Mouse (Mus musculus): ENCODE results near the gene Lrmp. TPM values are rescaled to one million over a fixed set of nuclear protein-coding genes. Genes with fewer than 3 reads are reported as not detected.
"Not testable (repeated sequence)": the region's sequence is repeated elsewhere in the genome, so short reads cannot be mapped to it uniquely, and the experiment has no call there.

Lrmp gene
- polyA plus RNA-seq, 1 experiment from 2014 or later: 0.75 TPM

GRCm38 (mm10) chr6:145127652-145128051, 12.2 kb downstream of the Lrmp start:
- Histone ChIP-seq H3K4me2 (ENCODE audit: low read length) (no peak overlapping the region), H3K27ac (ENCODE audit: low read length) (no peak overlapping the region), H3K36me3 (ENCODE audit: control insufficient read depth, insufficient read depth, low read length) (no peaks in the 10 kb centered on the region), H3K27me3 (ENCODE audit: control insufficient read depth, insufficient read depth, low read depth, low read length) (no peaks in the 10 kb centered on the region), H3K4me3 (ENCODE audit: low read depth, low read length) (no peak overlapping the region), H3K4me1 (ENCODE audit: control insufficient read depth, insufficient read depth, low read length) (no peaks in the 10 kb centered on the region), H3K9me3 (replicated peaks; ENCODE audit: control insufficient read depth, low read length, poor library complexity, severe bottlenecking) (no peaks in the 10 kb centered on the region), H3K9ac (ENCODE audit: low read depth, low read length) (no peak overlapping the region)
- ATAC-seq: no peak
- 95% methylated on average over 3 of the region's 3 CpGs for WGBS

- Histone ChIP-seq H3K4me2 (ENCODE audit: low read length) (no peak overlapping the region), H3K27me3 (ENCODE audit: control insufficient read depth, insufficient read depth, low read depth, low read length) (no peaks in the 10 kb centered on the region), H3K4me1 (ENCODE audit: control insufficient read depth, insufficient read depth, low read length) (no peaks in the 10 kb centered on the region), H3K4me3 (ENCODE audit: low read depth, low read length) (no peak overlapping the region), H3K36me3 (ENCODE audit: control insufficient read depth, insufficient read depth, low read length) (no peaks in the 10 kb centered on the region), H3K9me3 (replicated peaks; ENCODE audit: control insufficient read depth, low read length, poor library complexity, severe bottlenecking) (no peaks in the 10 kb centered on the region), H3K9ac (ENCODE audit: low read depth, low read length) (no peak overlapping the region), H3K27ac (ENCODE audit: low read length) (no peak overlapping the region)
- WGBS: 85% methylated on average over 4 of the region's 4 CpGs
- no peak for ATAC-seq
Observed at GRCm38 (mm10) chr6:145129563-145129962, 14.1 kb downstream of the Lrmp start.

DNA sequence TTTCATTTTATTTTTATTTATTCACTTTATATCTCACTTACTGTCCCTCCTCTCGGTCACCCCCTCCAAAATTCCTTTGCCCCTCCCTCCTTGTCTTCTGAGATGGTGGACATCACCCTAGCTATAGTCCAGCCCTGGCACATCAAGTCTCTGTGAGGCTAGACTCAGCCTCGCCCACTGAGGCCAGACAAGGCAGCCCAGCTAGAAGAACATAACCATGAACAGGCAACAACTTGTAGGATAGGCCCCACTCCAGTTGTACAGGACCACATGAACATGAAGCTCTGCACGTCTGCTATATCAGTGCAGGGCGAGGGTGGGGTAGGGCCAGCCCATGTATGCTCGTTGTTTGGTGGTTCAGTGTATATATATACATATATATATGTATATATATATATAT, 16.5 kb downstream of the Lrmp start:
- Histone ChIP-seq H3K9me3 (replicated peaks; ENCODE audit: control insufficient read depth, low read length, poor library complexity, severe bottlenecking) (no peaks in the 10 kb centered on the region), H3K4me1 (ENCODE audit: control insufficient read depth, insufficient read depth, low read length) (no peaks in the 10 kb centered on the region), H3K27ac (ENCODE audit: low read length) (no peak overlapping the region), H3K4me3 (ENCODE audit: low read depth, low read length) (no peak overlapping the region), H3K4me2 (ENCODE audit: low read length) (no peak overlapping the region), H3K27me3 (ENCODE audit: control insufficient read depth, insufficient read depth, low read depth, low read length) (no peaks in the 10 kb centered on the region), H3K36me3 (ENCODE audit: control insufficient read depth, insufficient read depth, low read length) (no peaks in the 10 kb centered on the region), H3K9ac (ENCODE audit: low read depth, low read length) (no peak overlapping the region)
- no peak for ATAC-seq
- whole genome bisulfite sequencing: 91% methylated on average over 5 of the region's 5 CpGs

GRCm38 (mm10) chr6:145132969-145133368, 17.5 kb downstream of the Lrmp start:
- not testable (repeated sequence) for H3K4me2 ChIP-seq (ENCODE audit: low read length); H3K9ac ChIP-seq (ENCODE audit: low read depth, low read length); H3K4me1 ChIP-seq (ENCODE audit: control insufficient read depth, insufficient read depth, low read length); H3K27ac ChIP-seq (ENCODE audit: low read length); ATAC-seq; H3K36me3 ChIP-seq (ENCODE audit: control insufficient read depth, insufficient read depth, low read length); H3K9me3 ChIP-seq (replicated peaks; ENCODE audit: control insufficient read depth, low read length, poor library complexity, severe bottlenecking); H3K4me3 ChIP-seq (ENCODE audit: low read depth, low read length); H3K27me3 ChIP-seq (ENCODE audit: control insufficient read depth, insufficient read depth, low read depth, low read length)
- WGBS: 80% methylated on average over 5 of the region's 5 CpGs

DNA sequence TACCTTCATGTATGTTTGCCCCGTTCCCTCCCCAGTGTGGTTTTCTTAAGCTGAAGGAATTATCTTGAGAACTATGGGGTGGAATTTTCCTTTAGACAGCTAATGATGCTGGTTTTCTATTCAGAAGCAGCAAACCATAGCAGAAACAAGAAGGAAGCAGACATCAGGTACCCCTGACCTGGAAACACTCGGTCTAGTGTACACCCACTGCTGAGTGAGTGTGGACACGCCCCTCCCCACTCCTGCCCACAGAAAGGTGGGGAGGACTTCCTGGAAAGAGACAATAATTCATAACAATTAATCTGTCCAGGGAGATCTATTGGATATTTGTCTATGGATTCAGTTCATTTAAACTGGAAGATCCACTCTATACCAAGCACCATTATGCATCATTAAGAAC, 19.8 kb downstream of the Lrmp start:
- Histone ChIP-seq H3K36me3 (ENCODE audit: control insufficient read depth, insufficient read depth, low read length) (no peaks in the 10 kb centered on the region), H3K4me2 (ENCODE audit: low read length) (no peak overlapping the region), H3K27ac (ENCODE audit: low read length) (no peak overlapping the region), H3K4me3 (ENCODE audit: low read depth, low read length) (no peak overlapping the region), H3K27me3 (ENCODE audit: control insufficient read depth, insufficient read depth, low read depth, low read length) (no peaks in the 10 kb centered on the region), H3K4me1 (ENCODE audit: control insufficient read depth, insufficient read depth, low read length) (no peaks in the 10 kb centered on the region), H3K9ac (ENCODE audit: low read depth, low read length) (no peak overlapping the region), H3K9me3 (replicated peaks; ENCODE audit: control insufficient read depth, low read length, poor library complexity, severe bottlenecking) (no peaks in the 10 kb centered on the region)
- ATAC-seq: no peak
- 73% methylated on average over 3 of the region's 3 CpGs for WGBS

GRCm38 (mm10) chr6:145135804-145136203, 20.4 kb downstream of the Lrmp start:
- Histone ChIP-seq H3K27me3 (ENCODE audit: control insufficient read depth, insufficient read depth, low read depth, low read length) (no peaks in the 10 kb centered on the region), H3K9me3 (replicated peaks; ENCODE audit: control insufficient read depth, low read length, poor library complexity, severe bottlenecking) (no peaks in the 10 kb centered on the region), H3K27ac (ENCODE audit: low read length) (no peak overlapping the region), H3K4me2 (ENCODE audit: low read length) (no peak overlapping the region), H3K9ac (ENCODE audit: low read depth, low read length) (no peak overlapping the region), H3K4me3 (ENCODE audit: low read depth, low read length) (no peak overlapping the region), H3K36me3 (ENCODE audit: control insufficient read depth, insufficient read depth, low read length) (no peaks in the 10 kb centered on the region), H3K4me1 (ENCODE audit: control insufficient read depth, insufficient read depth, low read length) (no peaks in the 10 kb centered on the region)
- no peak for ATAC-seq
- 84% methylated on average over 9 of the region's 9 CpGs for WGBS

DNA sequence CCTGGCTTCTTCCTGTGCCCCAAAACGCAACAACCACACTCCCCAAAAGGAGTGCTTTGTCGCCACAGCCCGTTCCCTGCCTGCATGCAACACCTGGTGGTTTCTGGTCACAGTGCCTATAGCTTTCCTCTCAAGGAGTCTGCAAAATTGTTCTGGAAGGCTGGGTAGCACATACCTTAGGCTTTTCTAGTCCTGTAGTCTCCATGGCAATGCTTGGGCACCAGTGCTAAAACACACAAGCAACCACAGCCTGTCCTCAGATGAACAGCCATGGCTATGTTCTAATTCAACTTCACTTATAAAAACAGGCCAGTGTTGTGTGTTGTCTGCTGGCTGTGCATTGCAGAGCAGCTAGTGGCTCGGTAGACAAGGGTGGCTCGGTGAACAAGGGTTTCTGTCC, 21.4 kb downstream of the Lrmp start:
- WGBS: 92% methylated on average over 5 of the region's 5 CpGs
- Histone ChIP-seq H3K4me1 (ENCODE audit: control insufficient read depth, insufficient read depth, low read length) (no peaks in the 10 kb centered on the region), H3K9me3 (replicated peaks; ENCODE audit: control insufficient read depth, low read length, poor library complexity, severe bottlenecking) (no peaks in the 10 kb centered on the region), H3K4me2 (ENCODE audit: low read length) (no peak overlapping the region), H3K27me3 (ENCODE audit: control insufficient read depth, insufficient read depth, low read depth, low read length) (no peaks in the 10 kb centered on the region), H3K9ac (ENCODE audit: low read depth, low read length) (no peak overlapping the region), H3K36me3 (ENCODE audit: control insufficient read depth, insufficient read depth, low read length) (no peaks in the 10 kb centered on the region), H3K4me3 (ENCODE audit: low read depth, low read length) (no peak overlapping the region), H3K27ac (ENCODE audit: low read length) (no peak overlapping the region)
- ATAC-seq: no peak

GRCm38 (mm10) chr6:145139236-145139635, 23.8 kb downstream of the Lrmp start:
- no peak overlapping the region for H3K27ac ChIP-seq (ENCODE audit: low read length)
- ATAC-seq: no peak
- H3K36me3 ChIP-seq (ENCODE audit: control insufficient read depth, insufficient read depth, low read length): no peaks in the 10 kb centered on the region
- H3K9ac ChIP-seq (ENCODE audit: low read depth, low read length): no peak overlapping the region
- WGBS: 73% methylated on average over 13 of the region's 13 CpGs
- no peak overlapping the region for H3K4me3 ChIP-seq (ENCODE audit: low read depth, low read length)
- H3K4me2 ChIP-seq (ENCODE audit: low read length): no peak overlapping the region
- no peaks in the 10 kb centered on the region for H3K9me3 ChIP-seq (replicated peaks; ENCODE audit: control insufficient read depth, low read length, poor library complexity, severe bottlenecking)
- no peaks in the 10 kb centered on the region for H3K4me1 ChIP-seq (ENCODE audit: control insufficient read depth, insufficient read depth, low read length)
- no peaks in the 10 kb centered on the region for H3K27me3 ChIP-seq (ENCODE audit: control insufficient read depth, insufficient read depth, low read depth, low read length)

- Histone ChIP-seq H3K9me3 (replicated peaks; ENCODE audit: control insufficient read depth, low read length, poor library complexity, severe bottlenecking) (no peaks in the 10 kb centered on the region), H3K27ac (ENCODE audit: low read length) (no peak overlapping the region), H3K4me1 (ENCODE audit: control insufficient read depth, insufficient read depth, low read length) (no peaks in the 10 kb centered on the region), H3K4me2 (ENCODE audit: low read length) (no peak overlapping the region), H3K27me3 (ENCODE audit: control insufficient read depth, insufficient read depth, low read depth, low read length) (no peaks in the 10 kb centered on the region), H3K4me3 (ENCODE audit: low read depth, low read length) (no peak overlapping the region), H3K36me3 (ENCODE audit: control insufficient read depth, insufficient read depth, low read length) (no peaks in the 10 kb centered on the region), H3K9ac (ENCODE audit: low read depth, low read length) (no peak overlapping the region)
- 71% methylated on average over 11 of the region's 11 CpGs for WGBS
- ATAC-seq: no peak
Observed at GRCm38 (mm10) chr6:145139776-145140475, 24.5 kb downstream of the Lrmp start.

Data from midbrain, embryonic 16.5 days (tissue).